Mouse (Mus musculus): ENCODE measurements around the gene Plekhb2. TPM values are rescaled to one million over a fixed set of nuclear protein-coding genes. Genes with fewer than 3 reads are reported as not detected.

Gene Plekhb2
- polyA plus RNA-seq, 1 experiment from 2014 or later: 16.5 TPM

GRCm38 (mm10) chr1:34839241-34839640 lies 10.5 kb upstream of the Plekhb2 start:
- Histone ChIP-seq H3K4me2 (ENCODE audit: low read depth, severe bottlenecking) (no peak overlapping the region), H3K27me3 (ENCODE audit: control insufficient read depth, insufficient read depth, low read length) (no peaks in the 10 kb centered on the region), H3K36me3 (ENCODE audit: control insufficient read depth, insufficient read depth, low read length) (peaks cover 5% of the 10 kb centered on the region; the same call in 1 of the 2 replicates), H3K4me3 (ENCODE audit: low read depth, low read length) (no peak overlapping the region), H3K9ac (ENCODE audit: low read length) (no peak overlapping the region), H3K4me1 (ENCODE audit: control insufficient read depth, insufficient read depth, low read length) (peaks cover 6% of the 10 kb centered on the region; the same call in 1 of the 2 replicates), H3K9me3 (ENCODE audit: control insufficient read depth, low read length) (no peaks in the 10 kb centered on the region), H3K27ac (replicated peaks; ENCODE audit: low read depth, low read length) (no peak overlapping the region)
- no peak for DNase-seq (ENCODE audit: low spot score)
- 69% methylated on average over 12 of the region's 12 CpGs for WGBS
- no peak for ATAC-seq (ENCODE audit: insufficient number of reproducible peaks, low FRiP score, low TSS enrichment, low read depth)

GRCm38 (mm10) chr1:34841709-34842388 lies 7.9 kb upstream of the Plekhb2 start:
- no peak for DNase-seq (ENCODE audit: low spot score)

GRCm38 (mm10) chr1:34842389-34842861 lies 7.4 kb upstream of the Plekhb2 start:
- Histone ChIP-seq H3K4me3 (ENCODE audit: low read depth, low read length) (peak overlapping the region; percentile 71), H3K36me3 (ENCODE audit: control insufficient read depth, insufficient read depth, low read length) (no peaks in the 10 kb centered on the region), H3K9me3 (ENCODE audit: control insufficient read depth, low read length) (no peaks in the 10 kb centered on the region), H3K27ac (replicated peaks; ENCODE audit: low read depth, low read length) (peak overlapping the region; percentile 95), H3K9ac (ENCODE audit: low read length) (peak overlapping the region; percentile 94), H3K4me1 (ENCODE audit: control insufficient read depth, insufficient read depth, low read length) (peaks cover 6% of the 10 kb centered on the region; the same call in 1 of the 2 replicates), H3K27me3 (ENCODE audit: control insufficient read depth, insufficient read depth, low read length) (no peaks in the 10 kb centered on the region), H3K4me2 (ENCODE audit: low read depth, severe bottlenecking) (peak overlapping the region; percentile 76)
- DNase-seq (ENCODE audit: low spot score) (peak; percentile 75), ATAC-seq (ENCODE audit: insufficient number of reproducible peaks, low FRiP score, low TSS enrichment, low read depth) (peak; percentile 76)
- under 1% methylated on average over 33 of the region's 51 CpGs for WGBS

More at GRCm38 (mm10) chr1:34841709-34842388, 7.9 kb upstream of the Plekhb2 start:
- H3K9ac ChIP-seq (ENCODE audit: low read length): peak overlapping the region; percentile 94
- peaks cover 6% of the 10 kb centered on the region; the same call in 1 of the 2 replicates for H3K4me1 ChIP-seq (ENCODE audit: control insufficient read depth, insufficient read depth, low read length)
- peak overlapping the region; percentile 76 for H3K4me2 ChIP-seq (ENCODE audit: low read depth, severe bottlenecking)
- no peak for ATAC-seq (ENCODE audit: insufficient number of reproducible peaks, low FRiP score, low TSS enrichment, low read depth)
- H3K36me3 ChIP-seq (ENCODE audit: control insufficient read depth, insufficient read depth, low read length): no peaks in the 10 kb centered on the region
- 0% methylated on average over 12 of the region's 12 CpGs for WGBS
- no peaks in the 10 kb centered on the region for H3K9me3 ChIP-seq (ENCODE audit: control insufficient read depth, low read length)
- H3K27ac ChIP-seq (replicated peaks; ENCODE audit: low read depth, low read length): peak overlapping the region; percentile 95
- peak overlapping the region; percentile 71 for H3K4me3 ChIP-seq (ENCODE audit: low read depth, low read length)
- no peaks in the 10 kb centered on the region for H3K27me3 ChIP-seq (ENCODE audit: control insufficient read depth, insufficient read depth, low read length)

GRCm38 (mm10) chr1:34842887-34843618 lies 6.7 kb upstream of the Plekhb2 start, which contains the start of gene Fam168b:
Gene Fam168b, minus strand, starts transcription at chr1:34843065.
- no peaks in the 10 kb centered on the region for H3K27me3 ChIP-seq (ENCODE audit: control insufficient read depth, insufficient read depth, low read length)
- peak within 1 kb of the TSS; percentile 71 for H3K4me3 ChIP-seq (ENCODE audit: low read depth, low read length)
- 2% methylated on average over 51 of the region's 59 CpGs for WGBS
- peaks cover 6% of the 10 kb centered on the region; the same call in 1 of the 2 replicates for H3K4me1 ChIP-seq (ENCODE audit: control insufficient read depth, insufficient read depth, low read length)
- DNase-seq (ENCODE audit: low spot score) (peak; percentile 91), ATAC-seq (ENCODE audit: insufficient number of reproducible peaks, low FRiP score, low TSS enrichment, low read depth) (peak; percentile 84)
- peak within 1 kb of the TSS; percentile 95 for H3K27ac ChIP-seq (replicated peaks; ENCODE audit: low read depth, low read length)
- peak within 1 kb of the TSS; percentile 94 for H3K9ac ChIP-seq (ENCODE audit: low read length)
- H3K4me2 ChIP-seq (ENCODE audit: low read depth, severe bottlenecking): peak within 1 kb of the TSS; percentile 76
- H3K9me3 ChIP-seq (ENCODE audit: control insufficient read depth, low read length): no peaks in the 10 kb centered on the region
- no peaks in the 10 kb centered on the region for H3K36me3 ChIP-seq (ENCODE audit: control insufficient read depth, insufficient read depth, low read length)

DNA sequence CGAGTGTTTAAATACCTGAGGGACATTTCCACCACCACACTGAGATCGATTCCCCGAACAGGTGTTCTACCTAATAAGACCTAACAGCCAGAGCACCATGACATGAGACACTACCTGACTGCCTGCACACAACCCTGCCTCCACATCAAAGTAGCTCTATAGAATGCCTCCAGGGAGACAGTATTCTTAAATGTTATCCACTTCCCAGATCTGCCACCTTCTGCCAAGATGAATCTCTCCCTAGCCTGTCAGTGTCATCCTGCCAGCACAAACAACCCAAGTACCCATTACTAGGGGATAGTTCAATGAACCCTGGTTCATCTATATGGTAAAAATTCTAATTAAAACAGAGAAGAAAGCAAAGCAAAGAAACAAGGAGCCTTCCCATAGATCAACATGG lies 2.7 kb upstream of the Plekhb2 start:
- Histone ChIP-seq H3K36me3 (ENCODE audit: control insufficient read depth, insufficient read depth, low read length) (no peaks in the 10 kb centered on the region), H3K4me1 (ENCODE audit: control insufficient read depth, insufficient read depth, low read length) (no peaks in the 10 kb centered on the region), H3K27ac (replicated peaks; ENCODE audit: low read depth, low read length) (no peak overlapping the region), H3K4me3 (ENCODE audit: low read depth, low read length) (no peak overlapping the region), H3K27me3 (ENCODE audit: control insufficient read depth, insufficient read depth, low read length) (no peaks in the 10 kb centered on the region), H3K9ac (ENCODE audit: low read length) (no peak overlapping the region), H3K9me3 (ENCODE audit: control insufficient read depth, low read length) (no peaks in the 10 kb centered on the region), H3K4me2 (ENCODE audit: low read depth, severe bottlenecking) (no peak overlapping the region)
- 86% methylated on average over 3 of the region's 3 CpGs for WGBS
- DNase-seq (ENCODE audit: low spot score): no peak
- no peak for ATAC-seq (ENCODE audit: insufficient number of reproducible peaks, low FRiP score, low TSS enrichment, low read depth)

GRCm38 (mm10) chr1:34850343-34851136 lies 764 bp downstream of the Plekhb2 start:
- Histone ChIP-seq H3K4me1 (ENCODE audit: control insufficient read depth, insufficient read depth, low read length) (no peaks in the 10 kb centered on the region), H3K9ac (ENCODE audit: low read length) (no peak overlapping the region), H3K4me2 (ENCODE audit: low read depth, severe bottlenecking) (peak overlapping the region; percentile 59), H3K4me3 (ENCODE audit: low read depth, low read length) (peak overlapping the region; percentile 50), H3K36me3 (ENCODE audit: control insufficient read depth, insufficient read depth, low read length) (no peaks in the 10 kb centered on the region), H3K27ac (replicated peaks; ENCODE audit: low read depth, low read length) (no peak overlapping the region), H3K9me3 (ENCODE audit: control insufficient read depth, low read length) (no peaks in the 10 kb centered on the region), H3K27me3 (ENCODE audit: control insufficient read depth, insufficient read depth, low read length) (no peaks in the 10 kb centered on the region)
- no peak for DNase-seq (ENCODE audit: low spot score)
- WGBS: 49% methylated on average over 11 of the region's 11 CpGs
- peak; percentile 61 for ATAC-seq (ENCODE audit: insufficient number of reproducible peaks, low FRiP score, low TSS enrichment, low read depth)

GRCm38 (mm10) chr1:34851562-34851961 lies 1.8 kb downstream of the Plekhb2 start:
- H3K4me3 ChIP-seq (ENCODE audit: low read depth, low read length): no peak overlapping the region
- 48% methylated on average over 6 of the region's 6 CpGs for WGBS
- H3K27me3 ChIP-seq (ENCODE audit: control insufficient read depth, insufficient read depth, low read length): no peaks in the 10 kb centered on the region
- ATAC-seq (ENCODE audit: insufficient number of reproducible peaks, low FRiP score, low TSS enrichment, low read depth): no peak
- H3K36me3 ChIP-seq (ENCODE audit: control insufficient read depth, insufficient read depth, low read length): no peaks in the 10 kb centered on the region
- H3K4me2 ChIP-seq (ENCODE audit: low read depth, severe bottlenecking): no peak overlapping the region
- H3K27ac ChIP-seq (replicated peaks; ENCODE audit: low read depth, low read length): no peak overlapping the region
- H3K9ac ChIP-seq (ENCODE audit: low read length): no peak overlapping the region
- no peaks in the 10 kb centered on the region for H3K9me3 ChIP-seq (ENCODE audit: control insufficient read depth, low read length)
- no peaks in the 10 kb centered on the region for H3K4me1 ChIP-seq (ENCODE audit: control insufficient read depth, insufficient read depth, low read length)
- DNase-seq (ENCODE audit: low spot score): no peak
